In genomic region chr2:91455826-91456225, GRCm38 (mm10) we compare ENCODE assay signal across 9 mouse cellular contexts. TPM values are rescaled to one million over a fixed set of nuclear protein-coding genes. Genes with fewer than 3 reads are reported as not detected.
DNase-seq lines count a peak whose midpoint lies in the region; ATAC-seq lines count a peak whose summit lies in the region.
"Had no signal": no experiment of that assay in that cellular context is flagged by ENCODE, and none has a peak within 500 bp of the region (broad histone marks: within the 10 kb centered on the region; RNA-seq: fewer than 3 reads in every experiment).

No protein-coding gene starts in this region.

- WGBS in midbrain, embryonic 15.5 days: 0% methylated on average over 4 of the region's 4 CpGs

- no peak overlapping the region for H3K27ac ChIP-seq in midbrain, embryonic 15.5 days
- H3K27ac ChIP-seq: liver, embryonic 15.5 days had no signal

- H3K4me3 ChIP-seq in midbrain, embryonic 15.5 days: no peak overlapping the region
- H3K4me3 ChIP-seq: embryonic facial prominence, embryonic 13.5 days; liver, embryonic 15.5 days had no signal

- peak; percentile 34 for DNase-seq in kidney, adult 11 months
- no peak for DNase-seq in kidney, postnatal 10 days
- DNase-seq in CD4-positive, CD25-positive, alpha-beta regulatory T cell, adult 2 months (ENCODE audit: low read depth, low spot score): peak; percentile 46
- peak; percentile 51 for DNase-seq in MEL-GATA-1-ER (ENCODE audit: extremely low read depth, low read depth)
- DNase-seq in fibroblast of lung, adult 2 months (ENCODE audit: low read depth): peak; percentile 45
- no peak for DNase-seq in spleen, postnatal 4 days (ENCODE audit: low spot score in 2 of 2)

- peaks cover 32% of the 10 kb centered on the region for H3K4me1 ChIP-seq in midbrain, embryonic 15.5 days

- H3K27me3 ChIP-seq in midbrain, embryonic 15.5 days (replicated peaks): peaks cover 4% of the 10 kb centered on the region; the same call in 1 of the 2 replicates
- H3K27me3 ChIP-seq: embryonic facial prominence, embryonic 13.5 days had no signal

- no peaks in the 10 kb centered on the region for H3K36me3 ChIP-seq in midbrain, embryonic 15.5 days (replicated peaks)
- H3K36me3 ChIP-seq: embryonic facial prominence, embryonic 13.5 days; liver, embryonic 15.5 days had no signal

- peak; percentile 40; the same call in 1 of the 2 replicates for ATAC-seq in midbrain, embryonic 15.5 days (replicated peaks)

- H3K4me2 ChIP-seq in midbrain, embryonic 15.5 days: no peak overlapping the region
- H3K4me2 ChIP-seq: embryonic facial prominence, embryonic 13.5 days had no signal

- H3K9ac ChIP-seq in midbrain, embryonic 15.5 days: no peak overlapping the region
- H3K9ac ChIP-seq: embryonic facial prominence, embryonic 13.5 days; liver, embryonic 15.5 days had no signal

- H3K9me3 ChIP-seq in midbrain, embryonic 15.5 days: no peaks in the 10 kb centered on the region
- H3K9me3 ChIP-seq: embryonic facial prominence, embryonic 13.5 days; liver, embryonic 15.5 days had no signal

RNA-seq across cellular contexts. Expression of gene Lrp4, which starts 1.5 kb away (rescaled TPM):
- 4.2 and 4.9 TPM in 2 replicates for polyA plus RNA-seq in midbrain, embryonic 15.5 days (2015; fragmentation: Nextera tagmentation; extraction: Ambion mirVana)

RNA-seq across cellular contexts. Expression of gene 1110051M20Rik, which starts 11.3 kb away (rescaled TPM):
- polyA plus RNA-seq in midbrain, embryonic 15.5 days (2015; fragmentation: Nextera tagmentation; extraction: Ambion mirVana): 179 TPM in 2 replicates

Comparison
In these comparisons a context has a peak if more than half of its experiments do, and no peak if none do; other contexts are left out.
1. DNase-seq: peak in kidney, adult 11 months (single experiment), CD4-positive, CD25-positive, alpha-beta regulatory T cell, adult 2 months (single experiment), MEL-GATA-1-ER (single experiment) and fibroblast of lung, adult 2 months (single experiment); none in kidney, postnatal 10 days (single experiment) and spleen, postnatal 4 days (0 of 2).